Mouse (Mus musculus): ENCODE measurements around the gene Prss21.
"Not testable (repeated sequence)": the region's sequence is repeated elsewhere in the genome, so short reads cannot be mapped to it uniquely, and the experiment has no call there.

DNA sequence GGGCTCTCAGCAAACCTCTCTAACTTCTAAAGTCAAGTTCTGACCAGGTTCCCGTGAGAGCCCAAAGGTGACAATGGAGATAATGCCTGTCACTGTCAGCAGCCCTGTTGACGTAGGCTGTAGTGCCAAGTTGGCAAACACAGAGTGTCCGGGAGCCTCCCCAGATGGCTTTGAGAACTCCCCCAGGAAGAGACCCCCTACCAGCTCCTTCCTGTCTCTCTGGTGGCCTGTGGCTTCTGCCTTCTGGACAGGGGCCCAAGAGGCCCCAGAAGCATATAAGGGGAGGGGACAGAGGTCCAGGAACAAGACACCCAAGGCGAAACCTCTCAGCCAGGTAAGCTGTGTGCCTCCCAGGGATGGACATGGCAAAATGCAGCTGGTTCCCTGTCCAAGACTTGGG, 12.7 kb downstream of the Prss21 start, which contains the start of the genes Dcpp1 and Dcpp2:
- TF ChIP-seq CTCF (IDR thresholded peaks at IDR 0.05; ENCODE audit: borderline replicate concordance, extremely low read depth, insufficient read depth, insufficient read length); POLR2A (IDR thresholded peaks at IDR 0.05; ENCODE audit: borderline replicate concordance, extremely low read depth, insufficient read depth, insufficient read length, poor library complexity, severe bottlenecking): not testable (repeated sequence)
